Mouse (Mus musculus): ENCODE measurements around the gene Usmg5. TPM values are rescaled to one million over a fixed set of nuclear protein-coding genes. Genes with fewer than 3 reads are reported as not detected.
A peak's percentile ranks its signal among the peaks of the same experiment; 100 is the strongest.

Gene Usmg5
- polyA plus RNA-seq, 2 experiments, result 671 to 1,208 TPM

DNA sequence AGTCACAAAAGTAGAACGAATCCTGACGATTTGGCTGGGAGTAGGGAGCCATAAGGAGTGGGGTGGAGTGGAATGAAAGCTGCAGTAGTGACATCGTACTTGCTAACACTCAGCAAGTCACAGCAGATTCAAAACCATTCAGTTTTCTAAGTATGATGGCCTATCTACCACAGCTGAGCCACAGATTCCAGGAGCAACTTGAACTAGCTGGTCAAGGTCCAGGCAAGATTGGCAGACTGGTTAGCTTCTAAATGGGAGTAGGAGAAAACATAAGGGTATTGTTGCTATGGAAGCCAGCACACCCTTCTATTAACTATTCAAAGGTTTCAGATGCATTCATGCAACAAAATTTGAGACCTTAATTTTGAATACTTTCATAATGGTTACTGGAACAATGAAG lies 2.2 kb downstream of the Usmg5 start:
- H3K4me2 ChIP-seq (replicated peaks; ENCODE audit: low read depth, low read length, severe bottlenecking), result no peak overlapping the region
- H3K36me3 ChIP-seq (ENCODE audit: control insufficient read depth, insufficient read depth, low read length), result peaks cover 44% of the 10 kb centered on the region
- no peak for TF ChIP-seq POLR2A (IDR thresholded peaks at IDR 0.05; ENCODE audit: borderline replicate concordance, extremely low read depth, insufficient read depth, insufficient read length)

DNA sequence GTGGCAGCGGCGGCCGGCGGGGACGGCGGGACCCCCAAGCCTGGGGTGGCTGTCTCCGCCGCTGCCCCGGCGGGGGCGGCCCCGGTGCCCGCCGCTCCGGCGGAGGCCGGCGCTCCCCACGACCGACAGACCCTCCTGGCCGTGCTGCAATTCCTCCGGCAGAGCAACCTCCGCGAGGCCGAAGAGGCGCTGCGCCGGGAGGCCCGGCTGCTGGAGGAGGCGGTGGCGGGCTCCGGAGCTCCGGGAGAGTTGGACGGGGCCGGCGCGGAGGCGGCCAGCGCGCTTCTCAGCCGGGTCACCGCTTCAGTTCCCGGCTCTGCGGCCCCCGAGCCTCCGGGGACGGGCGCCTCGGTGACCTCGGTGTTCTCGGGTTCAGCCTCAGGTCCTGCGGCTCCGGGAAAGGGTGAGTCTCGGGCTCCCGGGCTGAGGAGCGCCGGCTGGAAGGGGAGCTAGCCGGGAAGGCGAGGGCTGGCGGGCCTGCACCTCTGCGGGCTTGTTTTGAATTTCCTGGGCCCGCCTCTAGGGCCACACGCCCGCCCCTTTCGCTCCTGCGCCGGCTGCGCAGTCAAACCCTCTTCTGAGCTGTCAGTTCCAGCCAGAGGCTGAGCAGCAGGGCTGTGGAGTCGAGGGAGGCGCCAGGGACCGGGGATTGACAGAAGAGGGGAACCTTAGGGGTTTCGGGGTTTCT lies 22.4 kb downstream of the Usmg5 start:
- peaks cover 22% of the 10 kb centered on the region for H3K36me3 ChIP-seq (ENCODE audit: control insufficient read depth, insufficient read depth, low read length)
- no peaks in the 10 kb centered on the region for H3K9me3 ChIP-seq (ENCODE audit: control insufficient read depth, low read length)
- peak overlapping the region; percentile 55 for H3K4me2 ChIP-seq (replicated peaks; ENCODE audit: low read depth, low read length, severe bottlenecking)
- peak overlapping the region; percentile 90 for H3K9ac ChIP-seq (ENCODE audit: low read depth, low read length, severe bottlenecking)
- ATAC-seq (ENCODE audit: low FRiP score, low read depth), result peak; percentile 88
- peak overlapping the region; percentile 77 for H3K27ac ChIP-seq (replicated peaks; ENCODE audit: low read depth, low read length)
- peak overlapping the region; percentile 98 for H3K4me3 ChIP-seq (replicated peaks; ENCODE audit: low read length)
- H3K27me3 ChIP-seq (ENCODE audit: control insufficient read depth, insufficient read depth, low read length), result no peaks in the 10 kb centered on the region
- H3K4me1 ChIP-seq (ENCODE audit: control insufficient read depth, insufficient read depth, low read length), result peaks cover 7% of the 10 kb centered on the region; the same call in 1 of the 2 replicates
- no peak for TF ChIP-seq POLR2A (IDR thresholded peaks at IDR 0.05; ENCODE audit: borderline replicate concordance, extremely low read depth, insufficient read depth, insufficient read length)
- under 1% methylated on average over 61 of the region's 72 CpGs for WGBS
- DNase-seq (ENCODE audit: low spot score), result peak; percentile 85

More for the DNA sequence above, 2.2 kb downstream of the Usmg5 start:
- 79% methylated on average over 3 of the region's 3 CpGs for WGBS
- Histone ChIP-seq H3K27ac (replicated peaks; ENCODE audit: low read depth, low read length) (no peak overlapping the region), H3K9me3 (ENCODE audit: control insufficient read depth, low read length) (no peaks in the 10 kb centered on the region), H3K27me3 (ENCODE audit: control insufficient read depth, insufficient read depth, low read length) (no peaks in the 10 kb centered on the region), H3K4me1 (ENCODE audit: control insufficient read depth, insufficient read depth, low read length) (peaks cover 10% of the 10 kb centered on the region), H3K9ac (ENCODE audit: low read depth, low read length, severe bottlenecking) (no peak overlapping the region), H3K4me3 (replicated peaks; ENCODE audit: low read length) (no peak overlapping the region)
- no peak for DNase-seq (ENCODE audit: low spot score)
- no peak for ATAC-seq (ENCODE audit: low FRiP score, low read depth)

DNA sequence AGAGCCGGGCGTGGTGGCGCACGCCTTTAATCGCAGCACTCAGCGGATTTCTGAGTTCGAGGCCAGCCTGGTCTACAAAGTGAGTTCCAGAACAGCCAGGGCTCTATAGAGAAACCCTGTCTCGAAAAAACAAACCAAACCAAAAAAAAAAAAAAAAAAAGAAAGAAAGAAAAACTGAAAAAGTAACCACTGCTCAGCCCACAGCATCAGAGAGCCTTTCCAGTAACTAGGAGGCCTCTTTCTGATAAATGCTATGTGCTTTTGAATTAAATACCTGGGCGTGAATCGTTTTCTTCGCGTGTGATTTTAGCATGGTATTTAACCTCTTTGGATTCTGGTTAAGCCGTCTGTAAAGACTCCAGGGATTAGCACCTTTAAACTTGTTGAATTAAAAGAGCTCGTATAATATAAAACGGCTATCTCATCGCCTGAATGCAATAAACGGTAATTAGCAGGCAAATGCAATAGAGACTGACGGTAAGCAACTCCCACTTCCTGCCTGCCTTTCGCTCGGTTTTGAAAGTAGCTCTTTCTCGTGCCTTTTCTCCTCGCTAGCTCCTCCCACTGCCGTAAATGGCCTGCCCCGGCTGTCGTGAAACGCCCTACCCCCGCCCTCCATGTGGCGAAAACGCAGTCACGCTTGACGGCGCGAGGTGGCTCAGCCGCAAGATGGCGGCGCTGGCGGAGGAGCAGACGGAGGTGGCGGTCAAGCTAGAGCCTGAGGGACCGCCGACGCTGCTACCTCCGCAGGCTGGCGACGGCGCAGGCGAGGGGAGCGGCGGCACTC lies 23.2 kb downstream of the Usmg5 start, which contains the start of gene Taf5:
Gene Taf5, plus strand, starts transcription at position 651 of the 787 bp plus-strand sequence.
- peak; percentile 97; the same call in 1 of the 2 replicates for TF ChIP-seq POLR2A (IDR thresholded peaks at IDR 0.05; ENCODE audit: borderline replicate concordance, extremely low read depth, insufficient read depth, insufficient read length)
- Histone ChIP-seq H3K27me3 (ENCODE audit: control insufficient read depth, insufficient read depth, low read length) (no peaks in the 10 kb centered on the region), H3K36me3 (ENCODE audit: control insufficient read depth, insufficient read depth, low read length) (peaks cover 16% of the 10 kb centered on the region), H3K27ac (replicated peaks; ENCODE audit: low read depth, low read length) (peak within 1 kb of the TSS; percentile 77), H3K4me3 (replicated peaks; ENCODE audit: low read length) (peak within 1 kb of the TSS; percentile 98), H3K4me1 (ENCODE audit: control insufficient read depth, insufficient read depth, low read length) (peaks cover 7% of the 10 kb centered on the region; the same call in 1 of the 2 replicates), H3K9ac (ENCODE audit: low read depth, low read length, severe bottlenecking) (peak within 1 kb of the TSS; percentile 90), H3K4me2 (replicated peaks; ENCODE audit: low read depth, low read length, severe bottlenecking) (peak within 1 kb of the TSS; percentile 55), H3K9me3 (ENCODE audit: control insufficient read depth, low read length) (no peaks in the 10 kb centered on the region)
- DNase-seq (ENCODE audit: low spot score), result peak; percentile 93
- 9% methylated on average over 49 of the region's 49 CpGs for WGBS
- ATAC-seq (ENCODE audit: low FRiP score, low read depth), result peak; percentile 85

DNA sequence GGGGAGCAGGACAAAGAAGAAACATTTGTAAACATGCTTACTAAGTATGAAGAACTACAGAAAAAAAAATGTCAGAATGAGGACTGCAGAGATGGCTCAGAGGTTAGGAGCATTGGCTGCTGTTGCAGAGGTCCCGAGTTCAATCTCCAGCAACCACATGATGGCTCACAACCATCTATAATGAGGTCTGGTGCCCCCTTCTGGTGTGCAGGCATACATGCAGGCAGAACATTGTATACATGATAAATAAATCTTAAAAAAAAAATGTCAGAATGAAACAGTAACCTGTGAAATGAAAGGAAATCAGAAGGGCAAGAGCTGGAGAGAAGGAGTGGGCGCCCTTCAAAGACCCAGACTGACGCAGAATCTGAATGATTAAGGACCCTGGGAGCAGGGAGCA lies 24.6 kb downstream of the Usmg5 start:
- Histone ChIP-seq H3K9me3 (ENCODE audit: control insufficient read depth, low read length) (no peaks in the 10 kb centered on the region), H3K27me3 (ENCODE audit: control insufficient read depth, insufficient read depth, low read length) (no peaks in the 10 kb centered on the region), H3K36me3 (ENCODE audit: control insufficient read depth, insufficient read depth, low read length) (peaks cover 1% of the 10 kb centered on the region; the same call in 1 of the 2 replicates), H3K4me2 (replicated peaks; ENCODE audit: low read depth, low read length, severe bottlenecking) (no peak overlapping the region), H3K4me1 (ENCODE audit: control insufficient read depth, insufficient read depth, low read length) (peaks cover 7% of the 10 kb centered on the region; the same call in 1 of the 2 replicates), H3K27ac (replicated peaks; ENCODE audit: low read depth, low read length) (no peak overlapping the region), H3K4me3 (replicated peaks; ENCODE audit: low read length) (no peak overlapping the region), H3K9ac (ENCODE audit: low read depth, low read length, severe bottlenecking) (no peak overlapping the region)
- 94% methylated on average over 3 of the region's 3 CpGs for WGBS
- ATAC-seq (ENCODE audit: low FRiP score, low read depth) (no peak), DNase-seq (ENCODE audit: low spot score) (no peak)
- no peak for TF ChIP-seq POLR2A (IDR thresholded peaks at IDR 0.05; ENCODE audit: borderline replicate concordance, extremely low read depth, insufficient read depth, insufficient read length)

DNA sequence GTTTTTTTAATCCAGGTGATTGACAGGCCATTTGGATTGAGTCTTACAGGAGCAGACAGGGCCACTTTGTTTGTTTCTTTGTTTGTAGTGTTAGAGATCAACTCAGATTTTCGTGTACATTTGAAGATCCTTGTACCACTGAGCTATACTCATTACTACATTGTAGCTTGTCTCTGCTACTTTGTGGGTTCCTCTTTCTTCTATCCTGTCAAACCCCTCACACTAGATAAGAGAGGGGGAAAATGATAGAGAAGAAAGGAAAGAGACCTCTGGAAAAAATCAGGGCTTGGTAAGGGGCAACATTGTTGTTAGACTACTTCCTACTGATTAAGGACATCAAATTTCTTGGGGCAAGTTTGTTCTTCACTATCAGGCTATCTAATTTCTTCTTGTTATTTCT lies 32.8 kb downstream of the Usmg5 start:
- no peak overlapping the region for H3K4me2 ChIP-seq (replicated peaks; ENCODE audit: low read depth, low read length, severe bottlenecking)
- no peak overlapping the region for H3K27ac ChIP-seq (replicated peaks; ENCODE audit: low read depth, low read length)
- no peaks in the 10 kb centered on the region for H3K9me3 ChIP-seq (ENCODE audit: control insufficient read depth, low read length)
- DNase-seq (ENCODE audit: low spot score) (no peak), ATAC-seq (ENCODE audit: low FRiP score, low read depth) (no peak)
- no peak overlapping the region for H3K4me3 ChIP-seq (replicated peaks; ENCODE audit: low read length)
- H3K27me3 ChIP-seq (ENCODE audit: control insufficient read depth, insufficient read depth, low read length), result no peaks in the 10 kb centered on the region
- TF ChIP-seq POLR2A (IDR thresholded peaks at IDR 0.05; ENCODE audit: borderline replicate concordance, extremely low read depth, insufficient read depth, insufficient read length), result no peak
- WGBS, result 77% methylated on average over 1 of the region's 1 CpGs
- no peak overlapping the region for H3K9ac ChIP-seq (ENCODE audit: low read depth, low read length, severe bottlenecking)
- H3K4me1 ChIP-seq (ENCODE audit: control insufficient read depth, insufficient read depth, low read length), result no peaks in the 10 kb centered on the region
- H3K36me3 ChIP-seq (ENCODE audit: control insufficient read depth, insufficient read depth, low read length), result no peaks in the 10 kb centered on the region

Data from limb, embryonic 14.5 days (tissue).